In genomic region chr2:61161336-61161735, GRCm38 (mm10) we compare ENCODE assay signal across 34 mouse cellular contexts.
"Had no signal": no experiment of that assay in that cellular context is flagged by ENCODE, and none has a peak within 500 bp of the region (broad histone marks: within the 10 kb centered on the region; RNA-seq: fewer than 3 reads in every experiment).

No protein-coding gene starts in this region.

- H3K36me3 ChIP-seq: heart, embryonic 12.5 days; heart, embryonic 13.5 days; heart, embryonic 15.5 days; hindbrain, embryonic 10.5 days; hindbrain, embryonic 12.5 days; hindbrain, embryonic 13.5 days; hindbrain, embryonic 15.5 days; intestine, embryonic 15.5 days; kidney, embryonic 15.5 days had no signal

- DNase-seq: heart, postnatal 10 days; heart, postnatal 14 days; heart, postnatal 36 days; heart, postnatal 4 days; kidney, adult 11 months; kidney, adult 18-20 months; kidney, adult 2 months; kidney, adult 8-10 months; kidney, adult 9 months; kidney, postnatal 10 days; kidney, postnatal 14 days; kidney, postnatal 25 days; kidney, postnatal 36 days; kidney, postnatal 4 days; layer of hippocampus, adult 9-11 months; layer of hippocampus, postnatal 36 days had no signal

- H3K4me1 ChIP-seq: heart, embryonic 15.5 days; hindbrain, embryonic 13.5 days; hindbrain, embryonic 15.5 days; intestine, embryonic 15.5 days; kidney, embryonic 15.5 days had no signal

- H3K9ac ChIP-seq: heart, embryonic 12.5 days; heart, embryonic 13.5 days; heart, embryonic 15.5 days; hindbrain, embryonic 12.5 days; hindbrain, embryonic 13.5 days; hindbrain, embryonic 14.5 days; hindbrain, embryonic 15.5 days; intestine, embryonic 15.5 days; kidney, embryonic 15.5 days had no signal

- H3K4me2 ChIP-seq: heart, embryonic 12.5 days; heart, embryonic 13.5 days; heart, embryonic 15.5 days; hindbrain, embryonic 12.5 days; hindbrain, embryonic 13.5 days; hindbrain, embryonic 14.5 days; hindbrain, embryonic 15.5 days; intestine, embryonic 15.5 days; kidney, embryonic 15.5 days had no signal

- ATAC-seq: hindbrain, embryonic 16.5 days; hindbrain, postnatal 0 days; inflammation-experienced regulatory T-cells, adult 6 months; intestine, embryonic 15.5 days; intestine, embryonic 16.5 days; intestine, postnatal 0 days had no signal

- H3K27me3 ChIP-seq: heart, embryonic 12.5 days; heart, embryonic 13.5 days; heart, embryonic 15.5 days; hindbrain, embryonic 12.5 days; hindbrain, embryonic 13.5 days; hindbrain, embryonic 15.5 days; intestine, embryonic 15.5 days; kidney, embryonic 15.5 days had no signal

- H3K4me3 ChIP-seq: heart, embryonic 12.5 days; heart, embryonic 13.5 days; heart, embryonic 15.5 days; hindbrain, embryonic 10.5 days; hindbrain, embryonic 12.5 days; hindbrain, embryonic 13.5 days; hindbrain, embryonic 15.5 days; intestine, embryonic 15.5 days; kidney, embryonic 15.5 days; layer of hippocampus, adult 2 months; left cerebral cortex, adult 2 months had no signal

- H3K27ac ChIP-seq: heart, embryonic 13.5 days; heart, embryonic 15.5 days; hindbrain, embryonic 10.5 days; hindbrain, embryonic 12.5 days; hindbrain, embryonic 13.5 days; hindbrain, embryonic 14.5 days; hindbrain, embryonic 15.5 days; hindbrain, postnatal 0 days; intestine, embryonic 15.5 days; kidney, embryonic 15.5 days; kidney, postnatal 0 days; layer of hippocampus, adult 2 months; left cerebral cortex, adult 2 months had no signal

- H3K9me3 ChIP-seq: heart, embryonic 12.5 days; heart, embryonic 13.5 days; heart, embryonic 15.5 days; hindbrain, embryonic 10.5 days; hindbrain, embryonic 12.5 days; hindbrain, embryonic 13.5 days; hindbrain, embryonic 15.5 days; intestine, embryonic 15.5 days; kidney, embryonic 15.5 days had no signal
